Mouse (Mus musculus) urinary bladder, postnatal 0 days (tissue): ENCODE data around the gene Pkn1. TPM values are rescaled to one million over a fixed set of nuclear protein-coding genes. Genes with fewer than 3 reads are reported as not detected.

Source experiments
- microRNA-seq: library from miRNA; unstranded; fragments of <30 nt; microRNA quantifications from one replicate; pipeline ENCODE4, GENCODE M21; 2016
- polyA plus RNA-seq: library from polyadenylated mRNA; unstranded; fragments of >200 nt; fragmentation: Nextera tagmentation; extraction: Ambion mirVana; gene quantifications from 2 replicates; pipeline ENCODE4 v1.2.1, GENCODE M21; 2015

The Pkn1 gene
- polyA plus RNA-seq: 18.8 and 19.6 TPM in 2 replicates

DNA sequence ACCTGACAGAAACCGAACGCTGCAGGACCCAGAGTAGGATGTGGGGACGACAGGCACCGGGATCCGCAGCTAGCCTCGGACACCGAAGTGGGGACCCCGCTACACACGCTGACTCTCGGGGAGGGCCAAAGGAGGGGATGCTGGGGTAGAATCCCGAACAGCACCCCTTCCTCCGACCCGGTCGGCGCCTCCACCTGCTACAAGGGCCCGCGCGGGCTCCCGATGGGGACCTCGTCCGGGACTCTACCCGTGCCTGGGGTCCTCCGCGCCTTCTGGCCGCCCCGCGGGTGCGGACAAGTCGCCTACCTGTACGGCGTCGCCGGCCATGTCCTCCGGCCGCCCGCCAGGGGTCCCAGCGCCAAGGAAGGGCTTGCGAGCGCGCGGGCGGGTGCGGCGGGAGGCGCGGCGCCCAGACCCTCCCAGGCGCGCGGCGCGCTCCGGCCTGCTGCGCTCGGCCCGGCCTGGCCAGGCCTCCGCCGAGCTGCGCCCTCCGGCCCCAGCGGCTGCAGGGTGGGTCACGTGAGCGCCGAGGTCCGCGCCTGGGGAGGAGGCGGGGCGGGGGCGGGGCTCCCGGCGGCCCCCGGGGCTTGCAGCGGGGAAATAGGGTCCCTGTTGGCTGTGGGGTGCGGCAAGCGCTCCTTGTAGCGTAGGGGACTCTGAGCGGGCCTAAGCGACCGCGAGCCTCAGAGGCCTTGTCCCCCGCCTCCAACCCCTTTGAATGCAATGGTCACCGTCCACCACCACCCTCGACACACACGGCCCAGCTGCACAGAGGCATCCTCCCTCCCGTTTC, at the start of gene Pkn1:
Gene Pkn1, minus strand, starts transcription at position 519 of the 793 bp plus-strand sequence.

DNA sequence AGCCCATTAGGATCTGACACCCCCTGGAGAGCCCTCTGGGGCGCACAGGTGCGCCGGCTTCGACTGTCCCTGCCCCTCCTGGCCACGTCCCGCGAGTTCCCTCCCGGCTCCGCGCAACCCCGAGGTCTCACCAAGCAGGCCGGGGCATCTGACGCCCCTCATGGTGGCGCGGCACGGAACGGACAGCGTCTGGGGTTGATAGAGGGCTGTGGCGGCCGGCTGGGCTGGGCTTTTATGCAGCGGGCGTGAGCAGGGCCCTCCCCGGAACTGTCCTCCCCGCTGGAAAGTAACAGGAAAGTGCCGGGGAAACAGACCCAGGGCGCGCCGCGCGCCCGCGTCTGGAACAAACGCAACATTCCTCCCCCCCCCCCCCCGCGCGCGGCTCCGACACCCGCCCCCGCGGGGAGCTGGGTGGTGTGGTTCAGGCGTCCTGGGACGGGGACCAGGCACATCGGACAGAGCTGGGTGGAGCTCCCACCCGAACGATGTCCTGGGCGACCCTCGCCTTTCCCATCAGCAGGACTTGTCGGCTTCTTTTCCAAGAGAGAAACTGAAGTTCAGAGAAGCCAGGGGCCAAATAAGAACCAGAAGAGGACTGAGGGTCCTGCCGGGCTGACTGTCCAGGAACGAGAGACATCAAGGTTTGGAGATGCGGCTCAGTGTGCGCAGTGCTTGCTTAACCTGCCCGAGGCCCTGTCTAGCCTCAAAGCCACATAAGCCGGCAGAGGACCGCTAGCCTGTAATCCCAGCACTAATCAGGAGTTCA, 42.2 kb upstream of the Pkn1 start, which contains the start of gene Adgre5:
Gene Adgre5, minus strand, starts transcription at position 351 of the 766 bp plus-strand sequence.

DNA sequence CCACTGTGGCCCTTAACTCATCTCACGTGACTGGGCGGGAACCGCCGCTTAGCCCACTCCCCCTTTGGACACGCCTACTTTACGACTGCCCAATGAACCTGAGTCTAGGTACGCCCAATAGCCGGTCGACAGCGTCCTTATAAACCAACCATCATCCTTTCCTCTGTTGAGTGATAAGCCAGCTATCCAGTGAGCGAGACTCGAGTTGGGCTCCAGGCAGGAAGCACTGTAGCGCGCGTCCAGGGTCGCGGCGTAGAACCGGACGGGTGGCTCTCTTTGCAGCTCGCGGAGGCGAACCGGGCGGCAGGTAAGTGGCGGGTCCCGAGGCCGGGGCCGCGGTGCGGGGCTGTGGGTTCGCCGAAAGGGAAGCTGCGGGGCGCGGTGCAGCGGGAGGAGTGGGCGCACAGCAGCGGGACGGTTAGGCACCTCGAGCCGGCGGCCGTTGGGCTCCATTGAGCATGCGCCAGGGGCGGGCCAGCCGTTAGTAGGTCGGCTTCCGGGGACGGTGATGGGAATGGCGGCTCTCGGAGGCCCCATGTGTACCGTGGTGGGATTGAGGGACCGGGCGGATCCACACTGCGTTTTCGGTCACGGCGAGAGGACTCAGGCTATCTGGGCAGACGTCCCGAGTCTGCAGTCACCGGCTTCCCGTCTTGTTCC, 16.2 kb upstream of the Pkn1 start, which contains the start of gene Ddx39:
Gene Ddx39, plus strand, starts transcription at position 147 of the 660 bp plus-strand sequence.

DNA sequence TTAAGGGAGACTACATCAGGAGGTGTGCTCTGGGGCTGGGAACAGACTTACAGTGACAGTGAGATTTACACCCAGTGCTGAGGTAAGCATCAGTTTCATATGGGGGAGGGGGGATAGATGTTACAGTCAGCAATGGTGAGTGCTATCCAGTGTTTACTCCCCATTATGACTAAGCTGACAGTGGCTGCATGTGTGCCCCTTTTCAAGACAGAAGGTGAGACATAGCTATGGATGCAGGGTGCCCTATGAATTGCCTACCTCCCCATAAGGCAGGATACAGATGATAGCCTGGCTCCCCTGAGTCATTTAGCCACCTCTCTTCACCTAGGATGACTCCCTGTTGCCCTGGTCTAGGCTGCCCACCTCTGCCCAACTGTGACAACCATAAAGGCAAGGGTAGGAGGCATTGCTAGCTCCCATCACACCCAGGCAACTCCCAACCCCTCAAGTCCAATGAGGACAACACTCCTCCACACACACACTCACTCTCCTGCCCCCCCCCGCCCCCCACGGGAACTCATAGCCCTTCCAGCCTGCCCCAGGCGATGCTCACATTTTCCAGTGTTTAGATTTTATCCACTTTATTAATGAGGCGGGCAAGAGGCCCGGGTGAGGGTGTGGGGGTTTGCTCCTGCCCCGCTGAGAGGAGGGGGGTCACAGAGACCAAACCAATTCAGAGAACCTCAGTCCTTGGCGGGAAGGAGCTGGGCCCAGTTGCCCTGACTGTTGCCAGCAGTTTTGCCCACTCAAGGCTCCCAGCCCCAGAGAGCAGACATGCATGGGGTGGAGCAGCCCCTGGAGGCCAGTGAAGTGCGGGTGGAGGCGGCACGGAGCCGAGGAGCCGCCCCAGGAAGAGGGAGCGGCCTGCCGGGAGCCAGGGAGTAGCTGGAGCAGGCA, 32.8 kb downstream of the Pkn1 start, which contains the start of gene Ptger1:
Gene Ptger1, plus strand, starts transcription at position 710 of the 897 bp plus-strand sequence.

DNA sequence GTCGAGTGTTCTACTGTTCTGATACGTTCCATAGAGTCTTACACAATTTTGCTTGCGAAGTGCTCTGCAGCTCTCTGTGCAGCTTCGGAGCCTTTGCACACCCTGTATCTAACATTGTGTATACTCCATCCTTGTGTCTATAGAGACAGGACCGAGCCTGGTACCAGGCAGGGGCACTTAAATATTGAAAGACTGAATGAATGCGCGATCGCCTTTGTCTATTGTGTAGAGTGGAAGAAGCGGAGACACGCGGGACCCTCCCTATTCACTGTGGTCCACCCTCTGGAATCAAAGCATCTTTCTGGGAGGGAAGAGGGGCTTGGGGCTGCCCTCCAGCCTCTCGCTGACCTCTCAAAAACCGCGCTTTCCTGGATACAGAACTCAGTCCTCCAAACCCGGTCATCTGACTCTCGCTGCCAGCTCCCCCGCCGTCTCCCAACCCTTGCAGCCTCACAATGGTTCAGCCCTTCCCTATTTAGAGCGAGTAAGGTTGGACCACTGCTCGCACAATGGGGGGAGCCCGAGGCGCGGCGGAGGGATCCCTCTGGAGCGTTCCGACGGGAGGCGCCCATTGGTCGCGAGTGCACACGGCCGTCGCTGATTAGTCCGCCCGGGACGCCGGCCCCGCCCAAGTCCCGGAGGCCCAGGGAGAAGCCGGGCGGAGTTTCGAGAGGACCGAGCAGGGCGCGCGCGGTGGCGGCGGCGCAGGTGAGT, 46.8 kb downstream of the Pkn1 start, which contains the start of gene Gipc1:
Gene Gipc1, plus strand, starts transcription at position 648 of the 714 bp plus-strand sequence.

Small RNAs within 50 kb of the gene (microRNA-seq; reads per million reads assigned to microRNA genes)
- gene Mir1668: 0.93 reads per million

Other genes with a start within 250 kb of the Pkn1 start
- 57.3 and 74.5 TPM in 2 replicates for gene Scoc, start 240.8 kb downstream of the Pkn1 start, polyA plus RNA-seq
- not detected in 2 replicates for gene Olfr370, start 163.4 kb downstream of the Pkn1 start, polyA plus RNA-seq
- 311 and 318 TPM in 2 replicates for gene Ndufb7, start 132.5 kb downstream of the Pkn1 start, polyA plus RNA-seq
- 299 and 319 TPM in 2 replicates for gene Tecr, start 91.2 kb downstream of the Pkn1 start, polyA plus RNA-seq
- 34.3 and 39.1 TPM in 2 replicates for gene Dnajb1, start 91.0 kb downstream of the Pkn1 start, polyA plus RNA-seq
- gene Gipc1, start 46.5 kb downstream of the Pkn1 start, polyA plus RNA-seq: 164 and 171 TPM in 2 replicates
- gene Ptger1, start 32.5 kb downstream of the Pkn1 start, polyA plus RNA-seq: 1.9 TPM in 2 replicates
- gene Ddx39, start 16.0 kb upstream of the Pkn1 start, polyA plus RNA-seq: 56.0 and 64.2 TPM in 2 replicates
- gene Adgre5, start 42.1 kb upstream of the Pkn1 start, polyA plus RNA-seq: 63.6 and 72.3 TPM in 2 replicates
- gene Adgrl1, start 200.9 kb upstream of the Pkn1 start, polyA plus RNA-seq: 9.2 and 10.4 TPM in 2 replicates